Mouse (Mus musculus) ovary, adult 2 months (tissue): ENCODE data around the gene Tsga8. TPM values are rescaled to one million over a fixed set of nuclear protein-coding genes. Genes with fewer than 3 reads are reported as not detected.

ENCODE experiments used
- polyA plus RNA-seq: library from polyadenylated mRNA; depleted of rRNA; stranded (reverse); fragments of >200 nt; gene quantifications from 2 replicates; pipeline ENCODE4 v1.2.3, GENCODE M21; 2012; rRNA removed

Tsga8 gene
- 0.13 TPM in 1 of 2 replicates, not detected in the other for polyA plus RNA-seq

GRCm38 (mm10) chrX:83487598-83487997 lies at the start of gene Tsga8:
Gene Tsga8, minus strand, starts transcription at chrX:83487924.

